ENCODE assay signal across 8 mouse cellular contexts in genomic region chr7:141047581-141048225, GRCm38 (mm10). TPM values are rescaled to one million over a fixed set of nuclear protein-coding genes. Genes with fewer than 3 reads are reported as not detected.
DNase-seq lines count a peak whose midpoint lies in the region; ATAC-seq and TF ChIP-seq lines count a peak whose summit lies in the region.

No protein-coding gene starts in this region.

- H3K4me3 ChIP-seq in ES-Bruce4 (ENCODE audit: low read depth, low read length) = peak overlapping the region; percentile 61
- peak overlapping the region; percentile 45 for H3K4me3 ChIP-seq in brown adipose tissue, adult 24 weeks (ENCODE audit: insufficient read depth, low read depth, low read length)
- H3K4me3 ChIP-seq in forebrain, embryonic 13.5 days = peak overlapping the region; percentile 38
- peak overlapping the region; percentile 43 for H3K4me3 ChIP-seq in liver, embryonic 15.5 days (replicated peaks)
- H3K4me3 ChIP-seq in neural tube, embryonic 13.5 days = peak overlapping the region; percentile 37

- H3K4me1 ChIP-seq in ES-Bruce4 (ENCODE audit: control insufficient read depth, insufficient read depth, low read length) = peaks cover 3% of the 10 kb centered on the region
- H3K4me1 ChIP-seq in brown adipose tissue, adult 24 weeks (ENCODE audit: control insufficient read depth, insufficient read depth, insufficient read length, low read length) = peaks cover 7% of the 10 kb centered on the region; the same call in 1 of the 2 replicates
- peaks cover 7% of the 10 kb centered on the region for H3K4me1 ChIP-seq in forebrain, embryonic 13.5 days
- peaks cover 55% of the 10 kb centered on the region for H3K4me1 ChIP-seq in liver, embryonic 15.5 days (replicated peaks)
- H3K4me1 ChIP-seq in neural tube, embryonic 13.5 days (replicated peaks) = peaks cover 15% of the 10 kb centered on the region

- H3K27ac ChIP-seq in ES-Bruce4 (ENCODE audit: insufficient read depth, low read length) = peak overlapping the region; percentile 87
- peak overlapping the region; percentile 95 for H3K27ac ChIP-seq in brown adipose tissue, adult 24 weeks (replicated peaks; ENCODE audit: low read depth, low read length)
- peak overlapping the region; percentile 66 for H3K27ac ChIP-seq in forebrain, embryonic 13.5 days
- H3K27ac ChIP-seq in liver, embryonic 15.5 days (replicated peaks) = peak overlapping the region; percentile 86
- peak overlapping the region; percentile 79 for H3K27ac ChIP-seq in neural tube, embryonic 13.5 days (replicated peaks)

- peak; percentile 72 for TF ChIP-seq EP300 in ES-Bruce4 (IDR thresholded peaks at IDR 0.05; ENCODE audit: insufficient read depth, low read depth, low read length)

- no peaks in the 10 kb centered on the region for H3K36me3 ChIP-seq in ES-Bruce4 (ENCODE audit: control insufficient read depth, insufficient read depth, low read length, poor library complexity, severe bottlenecking)
- no peaks in the 10 kb centered on the region for H3K36me3 ChIP-seq in forebrain, embryonic 13.5 days (ENCODE audit: poor library complexity, severe bottlenecking)
- H3K36me3 ChIP-seq in liver, embryonic 15.5 days (replicated peaks) = no peaks in the 10 kb centered on the region
- no peaks in the 10 kb centered on the region for H3K36me3 ChIP-seq in neural tube, embryonic 13.5 days

- peak; percentile 84 for ATAC-seq in forebrain, embryonic 13.5 days
- peak; percentile 60 for ATAC-seq in liver, embryonic 15.5 days (ENCODE audit: insufficient read depth)
- ATAC-seq in neural tube, embryonic 13.5 days (ENCODE audit: low read depth) = peak; percentile 91

- peak overlapping the region; percentile 38 for H3K9ac ChIP-seq in ES-Bruce4 (ENCODE audit: low read depth, poor library complexity, severe bottlenecking)
- peak overlapping the region; percentile 57 for H3K9ac ChIP-seq in forebrain, embryonic 13.5 days
- H3K9ac ChIP-seq in liver, embryonic 15.5 days = peak overlapping the region; percentile 32; the same call in 1 of the 2 replicates
- peak overlapping the region; percentile 70 for H3K9ac ChIP-seq in neural tube, embryonic 13.5 days

- intact Hi-C loops in heart, postnatal 10 days (cut with DNase I) = loop anchor here (1.0 to 2.0 kb wide), 5 partner anchors 38 to 203 kb away; partner anchors contain the start of gene Scgb1c1

- H3K4me2 ChIP-seq in forebrain, embryonic 13.5 days = peak overlapping the region; percentile 70
- H3K4me2 ChIP-seq in liver, embryonic 15.5 days = peak overlapping the region; percentile 83
- peak overlapping the region; percentile 71 for H3K4me2 ChIP-seq in neural tube, embryonic 13.5 days

- TF ChIP-seq POLR2A in ES-Bruce4 (IDR thresholded peaks at IDR 0.05; ENCODE audit: insufficient read depth, low read length) = peak; percentile 66

- peak; percentile 89 to 90 for DNase-seq in heart, postnatal 10 days
- peak; percentile 80 to 86 for DNase-seq in kidney, postnatal 36 days
- peak; percentile 63 to 81 for DNase-seq in urinary bladder, postnatal 36 days (ENCODE audit: low spot score in 2 of 2)

- no peak for TF ChIP-seq CTCF in ES-Bruce4 (IDR thresholded peaks at IDR 0.05; ENCODE audit: low read depth, low read length)

- H3K9me3 ChIP-seq in ES-Bruce4 (replicated peaks; ENCODE audit: control insufficient read depth, insufficient read depth, low read length, poor library complexity, severe bottlenecking) = no peaks in the 10 kb centered on the region
- no peaks in the 10 kb centered on the region; the same call in 1 of the 2 replicates for H3K9me3 ChIP-seq in forebrain, embryonic 13.5 days (replicated peaks)
- H3K9me3 ChIP-seq in liver, embryonic 15.5 days (replicated peaks) = no peaks in the 10 kb centered on the region
- no peaks in the 10 kb centered on the region for H3K9me3 ChIP-seq in neural tube, embryonic 13.5 days

- WGBS in forebrain, embryonic 13.5 days = 7% methylated on average over 15 of the region's 19 CpGs
- 8% methylated on average over 16 of the region's 19 CpGs for WGBS in liver, embryonic 15.5 days (ENCODE audit: insufficient replicate concordance)
- WGBS in neural tube, embryonic 13.5 days = 3% methylated on average over 15 of the region's 19 CpGs

- H3K27me3 ChIP-seq in ES-Bruce4 (ENCODE audit: control insufficient read depth, insufficient read depth, low read length, poor library complexity, severe bottlenecking) = no peaks in the 10 kb centered on the region
- no peaks in the 10 kb centered on the region for H3K27me3 ChIP-seq in forebrain, embryonic 13.5 days
- H3K27me3 ChIP-seq in liver, embryonic 15.5 days = no peaks in the 10 kb centered on the region
- no peaks in the 10 kb centered on the region for H3K27me3 ChIP-seq in neural tube, embryonic 13.5 days

RNA-seq across cellular contexts. Expression of gene B4galnt4, which starts 13.2 kb away (rescaled TPM):
- polyA plus RNA-seq in ES-Bruce4 (2011; ENCODE audit: insufficient read depth, insufficient read length, low read depth, missing spikeins) = 18.3 and 22.2 TPM in 2 replicates
- not detected in 2 replicates for polyA plus RNA-seq in brown adipose tissue, adult 24 weeks (2012; ENCODE audit: insufficient read depth, insufficient read length, missing spikeins)
- polyA plus RNA-seq in forebrain, embryonic 13.5 days (2015; fragmentation: Nextera tagmentation; extraction: Ambion mirVana) = 33.0 and 34.7 TPM in 2 replicates
- under 1 TPM in 1 of 2 experiments, not detected in 1; 0.22 TPM for total RNA-seq in heart, postnatal 10 days (2021)
- 0.45 and 0.46 TPM in 2 replicates for polyA plus RNA-seq in liver, embryonic 15.5 days (2015; fragmentation: Nextera tagmentation; extraction: Ambion mirVana)
- 39.2 and 41.0 TPM in 2 replicates for polyA plus RNA-seq in neural tube, embryonic 13.5 days (2015; fragmentation: Nextera tagmentation; extraction: Ambion mirVana)

RNA-seq across cellular contexts. Expression of gene Gm17387, which starts 18.8 kb away (rescaled TPM):
- polyA plus RNA-seq in ES-Bruce4 (2011; ENCODE audit: insufficient read depth, insufficient read length, low read depth, missing spikeins) = not detected in 2 replicates
- not detected in 2 replicates for polyA plus RNA-seq in brown adipose tissue, adult 24 weeks (2012; ENCODE audit: insufficient read depth, insufficient read length, missing spikeins)
- not detected in 2 replicates for polyA plus RNA-seq in forebrain, embryonic 13.5 days (2015; fragmentation: Nextera tagmentation; extraction: Ambion mirVana)
- not detected for total RNA-seq in heart, postnatal 10 days (2021)
- polyA plus RNA-seq in liver, embryonic 15.5 days (2015; fragmentation: Nextera tagmentation; extraction: Ambion mirVana) = not detected in 2 replicates
- not detected in 2 replicates for polyA plus RNA-seq in neural tube, embryonic 13.5 days (2015; fragmentation: Nextera tagmentation; extraction: Ambion mirVana)

RNA-seq across cellular contexts. Expression of gene Ifitm6, which starts 30.0 kb away (rescaled TPM):
- polyA plus RNA-seq in ES-Bruce4 (2011; ENCODE audit: insufficient read depth, insufficient read length, low read depth, missing spikeins) = not detected in 2 replicates
- polyA plus RNA-seq in brown adipose tissue, adult 24 weeks (2012; ENCODE audit: insufficient read depth, insufficient read length, missing spikeins) = 2.1 TPM in 1 of 2 replicates, not detected in the other
- not detected in 2 replicates for polyA plus RNA-seq in forebrain, embryonic 13.5 days (2015; fragmentation: Nextera tagmentation; extraction: Ambion mirVana)
- under 1 TPM in 1 of 2 experiments, not detected in 1; 0.69 TPM for total RNA-seq in heart, postnatal 10 days (2021)
- polyA plus RNA-seq in liver, embryonic 15.5 days (2015; fragmentation: Nextera tagmentation; extraction: Ambion mirVana) = 23.2 and 25.7 TPM in 2 replicates
- 0.63 and 0.81 TPM in 2 replicates for polyA plus RNA-seq in neural tube, embryonic 13.5 days (2015; fragmentation: Nextera tagmentation; extraction: Ambion mirVana)

RNA-seq across cellular contexts. Expression of gene Pkp3, which starts 30.3 kb away (rescaled TPM):
- 19.6 and 22.0 TPM in 2 replicates for polyA plus RNA-seq in ES-Bruce4 (2011; ENCODE audit: insufficient read depth, insufficient read length, low read depth, missing spikeins)
- polyA plus RNA-seq in brown adipose tissue, adult 24 weeks (2012; ENCODE audit: insufficient read depth, insufficient read length, missing spikeins) = 1.6 TPM in 1 of 2 replicates, not detected in the other
- polyA plus RNA-seq in forebrain, embryonic 13.5 days (2015; fragmentation: Nextera tagmentation; extraction: Ambion mirVana) = 0.25 TPM in 1 of 2 replicates, not detected in the other
- under 1 TPM in 1 of 2 experiments, not detected in 1; 0.24 TPM for total RNA-seq in heart, postnatal 10 days (2021)
- polyA plus RNA-seq in liver, embryonic 15.5 days (2015; fragmentation: Nextera tagmentation; extraction: Ambion mirVana) = 0.54 and 0.84 TPM in 2 replicates
- polyA plus RNA-seq in neural tube, embryonic 13.5 days (2015; fragmentation: Nextera tagmentation; extraction: Ambion mirVana) = 0.38 and 1.2 TPM in 2 replicates

RNA-seq across cellular contexts. Expression of gene Ifitm3, which starts 37.1 kb away (rescaled TPM):
- polyA plus RNA-seq in ES-Bruce4 (2011; ENCODE audit: insufficient read depth, insufficient read length, low read depth, missing spikeins) = 410 and 433 TPM in 2 replicates
- polyA plus RNA-seq in brown adipose tissue, adult 24 weeks (2012; ENCODE audit: insufficient read depth, insufficient read length, missing spikeins) = 117 and 134 TPM in 2 replicates
- 12.7 and 18.1 TPM in 2 replicates for polyA plus RNA-seq in forebrain, embryonic 13.5 days (2015; fragmentation: Nextera tagmentation; extraction: Ambion mirVana)
- total RNA-seq in heart, postnatal 10 days (2021) = 100 to 1,000 TPM; 104 to 117 TPM
- polyA plus RNA-seq in liver, embryonic 15.5 days (2015; fragmentation: Nextera tagmentation; extraction: Ambion mirVana) = 84.9 and 98.1 TPM in 2 replicates
- 35.9 and 40.0 TPM in 2 replicates for polyA plus RNA-seq in neural tube, embryonic 13.5 days (2015; fragmentation: Nextera tagmentation; extraction: Ambion mirVana)

Comparison
In these comparisons a context has a peak if more than half of its experiments do, and no peak if none do; other contexts are left out.
1. Peak in every context shown above with its lines: DNase-seq, ATAC-seq, H3K4me3 ChIP-seq and H3K27ac ChIP-seq.
2. RNA of gene B4galnt4, which starts 13.2 kb away (polyA plus RNA-seq): 39.2 to 41.0 TPM in neural tube, embryonic 13.5 days, 33.0 to 34.7 TPM in forebrain, embryonic 13.5 days and 18.3 to 22.2 TPM in ES-Bruce4; 0.45 to 0.46 TPM in liver, embryonic 15.5 days and not detected in brown adipose tissue, adult 24 weeks; every median in the first group is over 10 times any median in the second.